In genomic region chr13:95320451-95320850, GRCm38 (mm10) we compare ENCODE assay signal across 21 mouse cellular contexts. TPM values are rescaled to one million over a fixed set of nuclear protein-coding genes. Genes with fewer than 3 reads are reported as not detected.
DNase-seq lines count a peak whose midpoint lies in the region; ATAC-seq and TF ChIP-seq lines count a peak whose summit lies in the region.
"Had no signal": no experiment of that assay in that cellular context is flagged by ENCODE, and none has a peak within 500 bp of the region (broad histone marks: within the 10 kb centered on the region; RNA-seq: fewer than 3 reads in every experiment).

No protein-coding gene starts in this region.

- H3K4me3 ChIP-seq in stomach, embryonic 15.5 days (replicated peaks): no peak overlapping the region
- no peak overlapping the region for H3K4me3 ChIP-seq in stomach, postnatal 0 days (ENCODE audit: low read depth, low read length)
- H3K4me3 ChIP-seq in kidney, adult 2 months (ENCODE audit: insufficient read depth, low read depth, low read length): no peak overlapping the region
- no peak overlapping the region for H3K4me3 ChIP-seq in kidney, postnatal 0 days (replicated peaks; ENCODE audit: low read depth, low read length)
- no peak overlapping the region for H3K4me3 ChIP-seq in neural tube, embryonic 15.5 days (replicated peaks)
- H3K4me3 ChIP-seq: heart, embryonic 15.5 days; hindbrain, embryonic 15.5 days; intestine, embryonic 15.5 days; midbrain, embryonic 10.5 days had no signal

- no peaks in the 10 kb centered on the region for H3K4me1 ChIP-seq in stomach, embryonic 15.5 days
- no peaks in the 10 kb centered on the region for H3K4me1 ChIP-seq in stomach, postnatal 0 days (replicated peaks; ENCODE audit: control insufficient read depth, insufficient read depth)
- peaks cover 20% of the 10 kb centered on the region for H3K4me1 ChIP-seq in kidney, adult 2 months (ENCODE audit: control insufficient read depth, insufficient read depth, low read length)
- 0 out of 2 replicates have a peak, but pooled peaks cover 4% of the 10 kb centered on the region for H3K4me1 ChIP-seq in kidney, postnatal 0 days (replicated peaks; ENCODE audit: insufficient read depth, low read length)
- no peaks in the 10 kb centered on the region for H3K4me1 ChIP-seq in neural tube, embryonic 15.5 days
- H3K4me1 ChIP-seq: heart, embryonic 15.5 days; hindbrain, embryonic 15.5 days had no signal

- H3K9ac ChIP-seq in stomach, embryonic 15.5 days: no peak overlapping the region
- no peak overlapping the region for H3K9ac ChIP-seq in stomach, postnatal 0 days (ENCODE audit: low read length)
- H3K9ac ChIP-seq in kidney, postnatal 0 days (ENCODE audit: low read depth, low read length): no peak overlapping the region
- H3K9ac ChIP-seq in neural tube, embryonic 15.5 days (replicated peaks): no peak overlapping the region
- H3K9ac ChIP-seq: forebrain, postnatal 0 days; heart, embryonic 15.5 days; hindbrain, embryonic 15.5 days; intestine, embryonic 15.5 days; liver, postnatal 0 days had no signal

- ATAC-seq in stomach, embryonic 15.5 days (ENCODE audit: insufficient read depth, low FRiP score, low read depth): no peak
- ATAC-seq in stomach, postnatal 0 days (ENCODE audit: low FRiP score, low TSS enrichment): no peak
- ATAC-seq in kidney, postnatal 0 days (replicated peaks; ENCODE audit: low FRiP score, low read depth): no peak
- no peak for ATAC-seq in neural tube, embryonic 15.5 days (ENCODE audit: low FRiP score)
- ATAC-seq: forebrain, postnatal 0 days; intestine, embryonic 15.5 days; liver, postnatal 0 days; lung, postnatal 0 days had no signal

- no peaks in the 10 kb centered on the region for H3K9me3 ChIP-seq in stomach, embryonic 15.5 days
- no peaks in the 10 kb centered on the region for H3K9me3 ChIP-seq in stomach, postnatal 0 days (ENCODE audit: control insufficient read depth, low read length)
- H3K9me3 ChIP-seq in kidney, postnatal 0 days (replicated peaks; ENCODE audit: low read length): no peaks in the 10 kb centered on the region
- H3K9me3 ChIP-seq in neural tube, embryonic 15.5 days (replicated peaks): no peaks in the 10 kb centered on the region
- H3K9me3 ChIP-seq: heart, embryonic 15.5 days; hindbrain, embryonic 15.5 days; intestine, embryonic 15.5 days; midbrain, embryonic 10.5 days had no signal

- TF ChIP-seq POLR2A in kidney, adult 2 months (IDR thresholded peaks at IDR 0.05; ENCODE audit: low read depth, low read length): no peak

- no peak overlapping the region for H3K4me2 ChIP-seq in stomach, embryonic 15.5 days
- no peak overlapping the region for H3K4me2 ChIP-seq in stomach, postnatal 0 days (replicated peaks; ENCODE audit: low read depth)
- H3K4me2 ChIP-seq in kidney, postnatal 0 days (ENCODE audit: low read length): peak overlapping the region; percentile 15; the same call in 1 of the 2 replicates
- no peak overlapping the region for H3K4me2 ChIP-seq in neural tube, embryonic 15.5 days
- H3K4me2 ChIP-seq: heart, embryonic 15.5 days; hindbrain, embryonic 15.5 days; intestine, embryonic 15.5 days; liver, embryonic 11.5 days had no signal

- H3K27ac ChIP-seq in stomach, embryonic 15.5 days: peak overlapping the region; percentile 16; the same call in 1 of the 2 replicates
- no peak overlapping the region for H3K27ac ChIP-seq in stomach, postnatal 0 days (replicated peaks)
- H3K27ac ChIP-seq in kidney, adult 2 months (ENCODE audit: insufficient read depth, low read depth, low read length): peak overlapping the region; percentile 95
- peak overlapping the region; percentile 88 for H3K27ac ChIP-seq in kidney, postnatal 0 days
- H3K27ac ChIP-seq in neural tube, embryonic 15.5 days (replicated peaks): no peak overlapping the region
- H3K27ac ChIP-seq: heart, embryonic 15.5 days; hindbrain, embryonic 15.5 days; intestine, embryonic 15.5 days; midbrain, embryonic 10.5 days had no signal

- no peaks in the 10 kb centered on the region for H3K27me3 ChIP-seq in stomach, embryonic 15.5 days (replicated peaks)
- H3K27me3 ChIP-seq in stomach, postnatal 0 days (ENCODE audit: control insufficient read depth, insufficient read depth, low read length): no peaks in the 10 kb centered on the region
- H3K27me3 ChIP-seq in kidney, adult 2 months (replicated peaks; ENCODE audit: control insufficient read depth, insufficient read depth, low read length): no peaks in the 10 kb centered on the region
- no peaks in the 10 kb centered on the region for H3K27me3 ChIP-seq in kidney, postnatal 0 days (ENCODE audit: insufficient read depth, low read length)
- no peaks in the 10 kb centered on the region for H3K27me3 ChIP-seq in neural tube, embryonic 15.5 days (replicated peaks)
- H3K27me3 ChIP-seq: heart, embryonic 15.5 days; hindbrain, embryonic 15.5 days; intestine, embryonic 15.5 days had no signal

- 47% methylated on average over 4 of the region's 4 CpGs for WGBS in stomach, embryonic 15.5 days
- 49% methylated on average over 4 of the region's 4 CpGs for WGBS in stomach, postnatal 0 days
- 23% methylated on average over 4 of the region's 4 CpGs for WGBS in kidney, adult 2 months
- WGBS in kidney, postnatal 0 days: 16% methylated on average over 4 of the region's 4 CpGs
- 22% methylated on average over 4 of the region's 4 CpGs for WGBS in neural tube, embryonic 15.5 days

- DNase-seq in stomach, postnatal 0 days (ENCODE audit: low spot score): no peak
- DNase-seq in kidney, adult 2 months: peak; percentile 86
- peak; percentile 63 for DNase-seq in kidney, postnatal 0 days (ENCODE audit: low spot score)
- no peak for DNase-seq in adrenal gland, postnatal 10 days
- DNase-seq in cerebellum, adult 9-10 months: no peak
- DNase-seq: adrenal gland, adult 2 months; cerebellum, adult 11-12 months; cerebellum, postnatal 25 days; forebrain, postnatal 0 days; liver, postnatal 0 days; right cerebral cortex, postnatal 14 days; thymus, postnatal 25 days had no signal

- TF ChIP-seq EP300 in stomach, postnatal 0 days (optimal IDR thresholded peaks at IDR 0.05): no peak

- H3K36me3 ChIP-seq in stomach, embryonic 15.5 days: no peaks in the 10 kb centered on the region
- H3K36me3 ChIP-seq in stomach, postnatal 0 days (ENCODE audit: control insufficient read depth, insufficient read depth, low read length): no peaks in the 10 kb centered on the region
- no peaks in the 10 kb centered on the region for H3K36me3 ChIP-seq in kidney, adult 2 months (ENCODE audit: control insufficient read depth, insufficient read depth, low read length)
- no peaks in the 10 kb centered on the region for H3K36me3 ChIP-seq in kidney, postnatal 0 days (ENCODE audit: insufficient read depth, low read length)
- H3K36me3 ChIP-seq in neural tube, embryonic 15.5 days: no peaks in the 10 kb centered on the region
- H3K36me3 ChIP-seq: heart, embryonic 15.5 days; hindbrain, embryonic 15.5 days; intestine, embryonic 15.5 days; midbrain, embryonic 10.5 days had no signal

- TF ChIP-seq CTCF in stomach, postnatal 0 days (IDR thresholded peaks at IDR 0.05; ENCODE audit: low read depth): no peak
- no peak for TF ChIP-seq CTCF in kidney, adult 2 months (conservative IDR thresholded peaks at IDR 0.05; ENCODE audit: insufficient read depth, insufficient read length, low read depth, low read length)
- no peak for TF ChIP-seq CTCF in kidney, postnatal 0 days (IDR thresholded peaks at IDR 0.05; ENCODE audit: low read depth)

RNA-seq across cellular contexts. Expression of gene Zbed3, which starts 3.0 kb away (rescaled TPM):
- polyA plus RNA-seq in stomach, embryonic 15.5 days (2015; fragmentation: Nextera tagmentation; extraction: Ambion mirVana): 51.3 and 60.1 TPM in 2 replicates
- 24.9 and 25.4 TPM in 2 replicates for polyA plus RNA-seq in stomach, postnatal 0 days (2015; fragmentation: Nextera tagmentation; extraction: Ambion mirVana)
- 44.7 and 46.1 TPM in 2 replicates for polyA plus RNA-seq in kidney, adult 2 months (2012; rRNA removed)
- 72.3 and 73.5 TPM in 2 replicates for polyA plus RNA-seq in kidney, postnatal 0 days (2015; fragmentation: Nextera tagmentation; extraction: Ambion mirVana)
- 10 to 100 TPM; 34.9 to 36.3 TPM for total RNA-seq in adrenal gland, postnatal 10 days (2021)
- polyA plus RNA-seq in neural tube, embryonic 15.5 days (2015; fragmentation: Nextera tagmentation; extraction: Ambion mirVana): 31.7 and 40.6 TPM in 2 replicates
- total RNA-seq: MEL had no signal

RNA-seq across cellular contexts. Expression of gene Aggf1, which starts 54.7 kb away (rescaled TPM):
- polyA plus RNA-seq in stomach, embryonic 15.5 days (2015; fragmentation: Nextera tagmentation; extraction: Ambion mirVana): 33.6 and 34.1 TPM in 2 replicates
- polyA plus RNA-seq in stomach, postnatal 0 days (2015; fragmentation: Nextera tagmentation; extraction: Ambion mirVana): 17.6 and 18.5 TPM in 2 replicates
- polyA plus RNA-seq in kidney, adult 2 months (2012; rRNA removed): 14.6 and 15.4 TPM in 2 replicates
- 32.2 and 33.1 TPM in 2 replicates for polyA plus RNA-seq in kidney, postnatal 0 days (2015; fragmentation: Nextera tagmentation; extraction: Ambion mirVana)
- 10 to 100 TPM; 30.0 to 36.7 TPM for total RNA-seq in adrenal gland, postnatal 10 days (2021)
- polyA plus RNA-seq in neural tube, embryonic 15.5 days (2015; fragmentation: Nextera tagmentation; extraction: Ambion mirVana): 32.4 and 32.5 TPM in 2 replicates

Comparison
In these comparisons a context has a peak if more than half of its experiments do, and no peak if none do; other contexts are left out.
1. H3K27ac ChIP-seq: peak in stomach, embryonic 15.5 days (single experiment), kidney, adult 2 months (single experiment) and kidney, postnatal 0 days (single experiment); none in stomach, postnatal 0 days (single experiment) and neural tube, embryonic 15.5 days (single experiment).
2. DNase-seq: peak in kidney, adult 2 months (single experiment) and kidney, postnatal 0 days (single experiment); none in stomach, postnatal 0 days (single experiment), adrenal gland, postnatal 10 days (single experiment) and cerebellum, adult 9-10 months (single experiment).